Mouse (Mus musculus) adrenal gland (tissue): ENCODE results near the gene Ppa2.

Experiments used
- intact Hi-C: fragments of 180-260 bp; cut with DNase I; formaldehyde crosslinking; loops from one replicate; pipeline ENCODE4 v1.15.1; 2025
- long read RNA-seq, 2 experiments: library from polyadenylated mRNA; unstranded; transcript quantifications; one replicate each; pipeline ENCODE4 v2.0.0; 2020; ENCODE audit warnings: borderline replicate concordance in 1 of 2; ENCODE audit not compliant: insufficient replicate concordance in 1 of 2

Ppa2 gene
- long read RNA-seq, experiment 1, transcript Ppa2-201 (12 exons, 1,226 nt), result major isoform, 28 of 32 reads
- long read RNA-seq, experiment 1, partial matches to known transcripts, result 1 of 32 reads
- long read RNA-seq, experiment 1, other reads (novel, unspliced or antisense), result 2 of 32 reads
- long read RNA-seq, experiment 2, transcript Ppa2-201 (12 exons, 1,226 nt), result major isoform, 42 of 47 reads
- long read RNA-seq, experiment 2, partial matches to known transcripts, result 0 of 47 reads
- long read RNA-seq, experiment 2, other reads (novel, unspliced or antisense), result 2 of 47 reads

GRCm38 (mm10) chr3:133309954-133310808 lies at the start of gene Ppa2:
Gene Ppa2, plus strand, starts transcription at chr3:133310110.
- intact Hi-C loops, result loop anchor here (5.0 to 10.0 kb wide), 2 partner anchors 205 to 1317 kb away; no protein-coding TSS in a partner anchor

GRCm38 (mm10) chr3:133271887-133272286 lies 38.0 kb upstream of the Ppa2 start:
- intact Hi-C loops, result loop anchor here (1.0 to 5.0 kb wide), 3 partner anchors 162 to 525 kb away; no protein-coding TSS in a partner anchor

- intact Hi-C loops, result no loop called here
Measured at GRCm38 (mm10) chr3:133284587-133284986, 25.3 kb upstream of the Ppa2 start.

GRCm38 (mm10) chr3:133288795-133289194 lies 21.1 kb upstream of the Ppa2 start:
- intact Hi-C loops, result no loop called here

GRCm38 (mm10) chr3:133304328-133304727 lies 5.6 kb upstream of the Ppa2 start:
- intact Hi-C loops, result no loop called here

- intact Hi-C loops, result no loop called here
Measured at GRCm38 (mm10) chr3:133308361-133308760, 1.5 kb upstream of the Ppa2 start.

- intact Hi-C loops, result no loop called here
Measured at GRCm38 (mm10) chr3:133309359-133309758, 551 bp upstream of the Ppa2 start.

GRCm38 (mm10) chr3:133310809-133311179 lies 884 bp downstream of the Ppa2 start:
- intact Hi-C loops, result loop anchor here (5.0 to 10.0 kb wide), 2 partner anchors 204 to 1317 kb away; no protein-coding TSS in a partner anchor

- intact Hi-C loops, result loop anchor here (5.0 to 10.0 kb wide), 2 partner anchors 202 to 1315 kb away; no protein-coding TSS in a partner anchor
Measured at GRCm38 (mm10) chr3:133312331-133312730, 2.4 kb downstream of the Ppa2 start.

GRCm38 (mm10) chr3:133312850-133313249 lies 2.9 kb downstream of the Ppa2 start:
- intact Hi-C loops, result loop anchor here (5.0 to 10.0 kb wide), 2 partner anchors 202 to 1314 kb away; no protein-coding TSS in a partner anchor

- intact Hi-C loops, result loop anchor here (5.0 to 10.0 kb wide), 2 partner anchors 201 to 1314 kb away; no protein-coding TSS in a partner anchor
Measured at GRCm38 (mm10) chr3:133313491-133314199, 3.7 kb downstream of the Ppa2 start.

- intact Hi-C loops, result loop anchor here (5.0 to 10.0 kb wide), 2 partner anchors 200 to 1313 kb away; no protein-coding TSS in a partner anchor
Measured at GRCm38 (mm10) chr3:133314475-133314874, 4.6 kb downstream of the Ppa2 start.

GRCm38 (mm10) chr3:133315011-133315410 lies 5.1 kb downstream of the Ppa2 start:
- intact Hi-C loops, result loop anchor here (10.0 kb wide), 1 partner anchor 200 kb away; no protein-coding TSS in a partner anchor

- intact Hi-C loops, result loop anchor here (10.0 kb wide), 1 partner anchor 199 kb away; no protein-coding TSS in a partner anchor
Measured at GRCm38 (mm10) chr3:133315647-133316046, 5.7 kb downstream of the Ppa2 start.

- intact Hi-C loops, result loop anchor here (10.0 kb wide), 1 partner anchor 197 kb away; no protein-coding TSS in a partner anchor
Measured at GRCm38 (mm10) chr3:133317845-133318244, 7.9 kb downstream of the Ppa2 start.

GRCm38 (mm10) chr3:133318596-133318995 lies 8.7 kb downstream of the Ppa2 start:
- intact Hi-C loops, result loop anchor here (10.0 kb wide), 1 partner anchor 196 kb away; no protein-coding TSS in a partner anchor

- intact Hi-C loops, result loop anchor here (10.0 kb wide), 1 partner anchor 195 kb away; no protein-coding TSS in a partner anchor
Measured at GRCm38 (mm10) chr3:133319795-133320194, 9.9 kb downstream of the Ppa2 start.

GRCm38 (mm10) chr3:133320313-133320712 lies 10.4 kb downstream of the Ppa2 start:
- intact Hi-C loops, result no loop called here

GRCm38 (mm10) chr3:133321928-133322327 lies 12.0 kb downstream of the Ppa2 start:
- intact Hi-C loops, result no loop called here

- intact Hi-C loops, result no loop called here
Measured at GRCm38 (mm10) chr3:133322552-133322951, 12.6 kb downstream of the Ppa2 start.

- intact Hi-C loops, result no loop called here
Measured at GRCm38 (mm10) chr3:133325135-133325534, 15.2 kb downstream of the Ppa2 start.
